Mouse (Mus musculus) adrenal gland, adult 18-20 months (tissue): ENCODE results near the gene Ubap2. TPM values are rescaled to one million over a fixed set of nuclear protein-coding genes. Genes with fewer than 3 reads are reported as not detected.

Experiments
- DNase-seq, 2 experiments: peaks; one replicate each; pipeline ENCODE4 v3.0.0; 2021 to 2022; ENCODE audit warnings: low spot score in 2 of 2
- total RNA-seq, 2 experiments: library from RNA; stranded (reverse); gene quantifications; 1 replicate in 1 of 2; 2 replicates in 1 of 2; pipeline ENCODE4 v1.2.3; 2021

Ubap2 gene
- total RNA-seq, 2 experiments from 2014 or later = 35.4 to 36.2 TPM

- no peak for DNase-seq
Observed at GRCm38 (mm10) chr4:41170970-41171369, 104.0 kb downstream of the Ubap2 start.

- DNase-seq = peak; percentile 70 to 81
Observed at GRCm38 (mm10) chr4:41165693-41166475, 109.1 kb downstream of the Ubap2 start.

GRCm38 (mm10) chr4:41164974-41165373 is 110.0 kb downstream of the Ubap2 start:
- DNase-seq = no peak

DNA sequence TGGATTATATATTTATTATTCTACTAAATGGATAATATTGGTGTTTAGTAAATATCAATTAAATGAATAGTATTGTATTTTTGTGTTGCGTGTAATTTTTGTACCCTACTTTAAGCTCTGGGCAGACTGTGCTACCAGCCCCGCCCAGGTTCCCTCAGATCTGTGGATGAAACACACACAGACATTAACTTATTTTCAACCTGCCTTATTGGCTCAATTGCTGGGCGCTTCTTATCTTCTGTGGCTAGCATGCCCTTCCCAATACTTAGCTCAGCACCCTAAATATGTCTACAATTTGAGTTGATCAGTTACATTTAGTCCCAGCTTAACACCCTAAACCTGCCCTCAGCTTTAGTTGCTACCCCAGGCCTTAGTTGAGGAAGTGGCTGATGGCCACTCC is 113.7 kb downstream of the Ubap2 start:
- DNase-seq = no peak

GRCm38 (mm10) chr4:41158251-41158650 is 116.7 kb downstream of the Ubap2 start:
- DNase-seq = no peak

DNA sequence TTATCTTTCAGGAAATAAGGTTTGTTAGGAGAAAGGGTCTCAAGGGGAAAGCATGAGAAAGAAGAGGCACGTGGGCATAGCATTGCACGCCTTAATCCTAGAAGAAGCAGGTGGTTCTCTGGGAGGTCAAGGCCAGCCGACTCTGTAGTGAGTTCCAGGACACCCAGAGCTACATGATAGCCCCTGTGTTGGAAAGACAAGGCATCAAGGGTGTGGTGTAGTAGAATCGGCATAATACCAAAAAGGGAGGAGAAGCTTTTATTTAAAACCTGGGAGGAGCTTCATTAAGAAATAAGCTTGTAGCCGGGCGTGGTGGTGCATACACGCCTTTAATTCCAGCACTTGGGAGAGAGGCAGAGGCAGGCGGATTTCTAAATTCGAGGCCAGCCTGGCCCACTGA is 118.0 kb downstream of the Ubap2 start:
- DNase-seq = no peak

DNA sequence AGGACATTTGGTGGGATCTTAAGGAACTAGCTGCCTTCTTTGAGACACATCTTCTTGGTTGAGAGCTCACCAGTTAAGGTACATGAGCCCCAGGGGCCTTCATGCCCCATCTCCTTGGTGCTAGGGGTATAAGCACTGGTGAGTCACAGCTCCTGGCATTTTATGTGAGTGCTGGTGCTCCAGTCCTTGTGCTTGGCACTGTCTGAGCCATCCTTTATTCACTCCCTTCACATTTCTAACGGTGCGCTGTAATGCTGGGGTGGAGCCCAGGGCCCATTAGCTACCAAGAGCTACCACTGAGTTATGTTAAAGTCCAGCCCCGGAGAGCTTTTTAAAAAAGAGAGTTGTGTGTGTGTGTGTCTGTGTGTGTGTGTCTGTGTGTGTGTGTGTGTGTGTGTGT is 121.8 kb downstream of the Ubap2 start:
- peak in 1 of 2 experiments; percentile 28 for DNase-seq

DNA sequence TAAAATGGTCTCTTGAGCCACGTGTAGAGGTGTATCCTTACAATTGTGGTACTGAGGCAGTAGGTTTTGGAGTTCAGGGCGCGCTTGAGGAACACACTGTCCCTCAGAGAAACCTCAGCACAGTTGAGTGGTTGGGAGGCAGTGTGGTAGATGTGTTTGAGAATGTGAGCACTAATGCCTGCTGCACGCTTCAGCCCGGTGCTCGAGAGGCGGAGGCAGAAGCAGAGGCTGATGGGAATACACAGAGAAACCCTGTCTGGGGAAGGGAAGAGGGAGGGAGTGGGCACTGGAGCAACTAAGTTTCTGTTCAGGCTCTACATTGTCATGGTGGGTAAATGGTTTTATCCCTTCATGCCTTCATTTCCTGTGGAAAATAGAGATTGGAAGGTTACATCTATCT is 123.8 kb downstream of the Ubap2 start:
- DNase-seq = no peak

DNA sequence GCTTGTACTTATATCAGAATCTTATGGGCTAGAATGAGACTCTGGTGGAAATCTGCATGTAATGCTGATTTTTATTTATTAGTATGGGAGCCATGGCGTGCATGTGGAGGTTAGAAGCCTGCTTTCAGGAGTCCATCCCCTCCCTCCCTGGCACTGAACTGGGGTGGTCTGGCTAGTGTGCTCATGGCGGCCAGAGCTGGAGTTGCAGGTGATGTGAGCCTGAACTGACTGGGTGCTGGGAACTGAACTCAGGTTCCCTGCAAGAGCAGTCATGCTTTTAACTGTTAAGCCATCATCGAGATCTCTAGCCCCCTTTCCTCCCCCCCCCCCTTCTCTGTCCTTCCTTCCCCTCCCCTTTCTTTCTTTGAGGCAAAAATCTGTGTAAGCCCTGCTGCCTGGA is 125.1 kb downstream of the Ubap2 start:
- DNase-seq = no peak

Other genes starting within 250 kb of the Ubap2 start
- 10 to 100 TPM; 13.6 to 55.8 TPM for gene Aqp7, start 227.0 kb downstream of the Ubap2 start, total RNA-seq
- not detected for gene Aqp3, start 177.0 kb downstream of the Ubap2 start, total RNA-seq
- gene Nol6, start 150.7 kb downstream of the Ubap2 start, total RNA-seq = 10 to 100 TPM; 50.0 to 59.8 TPM
- gene Ube2r2, start 139.4 kb downstream of the Ubap2 start, total RNA-seq = 10 to 100 TPM; 82.4 to 98.4 TPM
- 10 to 100 TPM; 41.0 to 53.2 TPM for gene Dcaf12, start 39.7 kb upstream of the Ubap2 start, total RNA-seq
- 10 to 100 TPM; 52.3 to 56.9 TPM for gene Ubap1, start 73.9 kb upstream of the Ubap2 start, total RNA-seq
- under 1 TPM; 0.90 to 0.93 TPM for gene Kif24, start 189.7 kb upstream of the Ubap2 start, total RNA-seq
- 10 to 100 TPM; 25.6 to 27.0 TPM for gene Nudt2, start 190.0 kb upstream of the Ubap2 start, total RNA-seq
- gene AI464131, start 227.9 kb upstream of the Ubap2 start, total RNA-seq = 10 to 100 TPM; 11.6 to 12.4 TPM
- 1 to 10 TPM in 1 of 2 experiments, under 1 TPM in 1; 0.60 to 1.1 TPM for gene 1110017D15Rik, start 242.2 kb upstream of the Ubap2 start, total RNA-seq